Mouse (Mus musculus): Measurements from ENCODE around the gene Syt13.
A peak's percentile ranks its signal among the peaks of the same experiment; 100 is the strongest.

Syt13 gene

DNA sequence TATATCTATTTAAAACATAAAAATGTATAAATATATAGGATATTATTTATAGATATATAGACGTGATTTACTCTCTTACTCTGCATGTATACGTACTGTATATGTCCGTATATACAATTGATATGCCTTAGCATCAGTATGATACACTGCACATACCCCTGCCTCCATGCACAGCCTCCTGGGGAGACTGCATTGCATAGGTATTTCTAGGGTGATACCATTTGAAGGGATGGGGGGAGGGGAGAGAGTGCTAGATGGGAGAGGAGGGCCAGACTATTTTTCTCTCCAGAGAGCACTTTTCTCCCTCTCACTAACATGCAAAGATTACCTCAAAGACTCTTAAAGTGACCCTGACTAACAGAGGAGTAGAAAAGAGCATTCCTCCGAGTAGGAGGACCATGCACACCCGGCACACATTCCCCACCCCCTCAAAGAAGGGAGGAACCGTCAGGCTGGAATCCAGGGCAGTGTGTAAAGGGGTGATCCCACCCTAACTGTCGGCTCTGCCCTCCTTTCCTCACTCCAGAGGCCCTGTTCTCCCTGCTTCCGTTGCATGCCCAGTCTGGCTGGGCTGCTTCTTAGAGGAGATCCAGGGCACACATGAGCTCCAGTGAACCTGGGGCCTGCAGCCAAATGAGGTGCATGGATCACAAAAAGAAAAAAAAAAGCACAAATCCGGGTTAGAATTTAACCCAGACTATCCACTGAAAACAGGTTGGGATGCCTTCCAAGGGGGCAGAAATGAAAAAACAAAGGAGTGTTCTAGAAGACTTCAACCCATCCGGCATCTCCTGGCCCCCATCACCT, 52.3 kb downstream of the Syt13 start:
- DNase-seq: no peak

DNA sequence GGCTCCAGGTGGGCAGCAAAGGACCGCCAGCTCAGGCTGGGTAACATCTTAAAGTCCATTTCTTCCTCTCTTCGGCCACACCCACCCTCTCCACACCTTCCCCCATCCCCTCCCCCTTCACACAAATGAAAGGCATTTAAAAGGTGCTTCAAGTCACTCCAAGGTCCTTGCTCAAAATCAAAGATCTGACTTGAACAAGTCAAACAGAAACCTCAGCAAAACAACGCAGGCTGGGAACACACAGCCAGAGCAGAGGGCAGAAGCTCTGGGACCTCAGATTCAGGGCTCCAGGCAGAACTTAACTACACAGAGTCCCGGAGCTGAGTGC, 52.9 kb downstream of the Syt13 start:
- no peak for DNase-seq

DNA sequence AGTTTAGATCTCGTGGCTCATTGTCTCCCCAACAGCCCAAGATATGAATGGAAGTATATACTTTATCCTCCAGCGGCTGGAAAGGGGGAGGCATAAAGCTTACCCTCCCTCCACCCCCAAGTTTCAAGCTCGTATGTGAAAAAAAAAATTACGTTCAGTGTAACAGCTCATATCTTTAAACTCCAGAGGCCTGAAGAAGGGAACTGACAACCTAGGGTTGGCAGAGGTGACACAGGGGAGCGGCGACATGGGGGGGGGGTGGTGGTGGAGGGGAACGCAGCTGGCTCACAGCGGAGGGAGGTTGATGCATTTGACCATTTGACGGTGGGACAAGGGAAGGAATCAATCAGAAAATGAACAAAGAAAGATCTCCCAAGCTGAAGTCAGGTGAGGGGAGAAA, 56.2 kb downstream of the Syt13 start:
- DNase-seq: no peak

DNA sequence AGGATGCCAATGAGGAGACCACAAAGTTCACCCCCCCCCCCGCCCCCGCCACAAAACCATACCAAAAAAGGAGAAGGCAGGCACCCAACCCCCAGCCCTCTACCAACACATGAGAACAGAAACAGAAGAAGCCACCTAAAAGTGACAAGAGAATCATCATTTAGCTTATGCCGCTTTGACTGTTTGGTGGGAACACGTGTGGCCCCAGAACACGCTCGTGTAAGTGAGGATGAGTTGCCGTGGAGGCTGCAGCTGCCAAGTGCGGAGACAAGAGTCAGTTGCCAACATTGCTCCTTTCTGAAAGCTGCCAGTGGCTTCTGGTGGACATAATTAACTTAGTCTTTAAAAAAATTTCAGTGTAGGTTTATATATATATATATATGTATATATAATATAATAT, 56.6 kb downstream of the Syt13 start:
- DNase-seq: no peak

DNA sequence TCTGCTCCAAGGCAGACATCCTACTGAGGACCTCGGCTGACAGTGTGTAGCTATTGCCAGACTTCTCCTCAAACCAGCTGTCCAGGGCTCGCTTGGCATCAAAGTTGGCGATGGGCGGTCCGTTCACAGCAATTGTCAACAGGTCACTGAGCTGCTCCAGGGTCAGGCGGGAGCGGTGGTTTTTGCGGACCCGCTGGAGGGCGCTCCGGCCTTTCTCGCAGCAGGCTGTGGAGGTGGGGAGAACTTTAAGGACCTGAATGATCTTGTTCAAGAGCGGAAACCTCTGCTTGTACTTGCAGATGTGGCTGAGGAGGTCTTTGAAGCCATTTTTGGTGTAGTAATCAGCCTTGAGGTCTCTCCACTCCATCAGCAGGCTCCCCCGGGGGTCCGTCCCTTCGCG, 57.2 kb downstream of the Syt13 start:
- DNase-seq: peak; percentile 38 to 56

DNA sequence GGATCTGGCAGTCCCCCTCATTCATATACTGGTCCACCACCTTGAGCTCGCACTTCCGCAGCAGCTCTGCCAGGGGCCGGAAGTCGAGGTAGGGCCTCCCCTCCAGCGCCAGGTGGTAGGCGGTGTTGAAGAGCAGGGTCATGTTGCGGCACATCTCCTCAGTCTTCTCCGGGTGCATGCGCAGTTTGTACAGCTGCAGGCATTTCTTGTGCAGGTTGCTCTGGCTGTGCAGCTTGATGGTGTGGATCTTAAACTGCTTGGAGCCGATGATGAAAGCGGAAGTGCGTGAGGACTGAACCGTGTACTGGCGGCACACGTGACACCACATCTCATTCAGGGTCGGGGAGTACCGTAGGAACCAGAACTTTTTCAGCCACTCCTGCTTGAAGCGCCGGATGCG, 58.7 kb downstream of the Syt13 start:
- no peak for DNase-seq

DNA sequence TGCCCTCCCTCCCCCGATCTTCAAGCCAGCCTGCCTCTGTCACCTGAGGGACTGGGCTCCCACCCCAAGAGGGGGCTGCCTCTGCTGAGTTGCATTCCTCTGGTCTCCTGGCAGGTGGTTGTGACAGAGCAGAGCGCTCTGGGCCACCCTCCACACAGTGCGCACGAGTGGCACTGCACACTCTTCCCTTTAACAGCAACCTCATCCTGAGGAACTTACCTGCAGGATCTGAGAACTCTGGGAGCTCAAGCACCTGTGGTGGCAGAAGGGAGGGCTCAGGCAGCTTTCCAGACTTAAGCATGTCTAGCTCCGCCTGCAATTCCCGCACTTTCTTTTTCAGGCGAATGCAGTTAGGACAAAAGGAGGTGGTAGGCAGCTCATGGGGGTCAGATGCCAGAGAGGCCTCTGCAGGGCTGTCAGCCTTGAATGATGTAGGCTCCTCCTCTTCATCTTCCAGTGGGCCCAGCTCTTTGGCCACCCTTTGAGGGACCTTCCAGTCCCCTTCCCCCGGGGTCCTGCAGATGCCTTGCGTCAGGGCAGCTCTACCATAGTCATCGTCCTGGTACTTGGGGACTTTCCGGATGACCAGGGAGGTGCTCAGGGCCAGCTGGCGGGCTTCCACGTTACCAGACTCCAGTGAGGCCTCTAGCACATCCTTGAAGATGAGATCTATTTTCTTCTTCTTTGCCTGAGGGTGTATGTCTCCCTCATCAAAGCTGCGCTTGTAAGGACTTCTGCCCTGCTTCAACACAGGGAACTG, 60.3 kb downstream of the Syt13 start:
- peak in 1 of 2 experiments; percentile 52 for DNase-seq

DNA sequence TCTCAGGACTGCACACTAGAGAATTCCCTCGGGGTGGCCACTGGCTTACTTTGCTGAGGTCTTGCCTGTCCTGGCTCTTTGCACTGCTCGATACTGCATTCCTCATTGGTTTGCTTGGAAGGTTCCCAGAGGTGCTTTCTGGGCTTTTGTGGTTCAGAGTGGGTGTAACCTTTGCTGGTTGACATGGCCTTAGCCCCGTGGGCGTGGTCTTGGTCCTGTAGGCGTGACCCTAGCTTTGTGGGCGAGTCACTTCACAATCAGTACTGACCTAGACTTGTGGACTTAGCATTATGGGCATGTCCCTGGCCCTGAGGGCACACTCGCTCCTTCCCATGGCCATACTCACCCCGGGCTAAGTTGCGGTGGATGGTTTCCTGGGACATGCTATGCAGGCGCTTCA, 65.3 kb downstream of the Syt13 start:
- DNase-seq: no peak

DNA sequence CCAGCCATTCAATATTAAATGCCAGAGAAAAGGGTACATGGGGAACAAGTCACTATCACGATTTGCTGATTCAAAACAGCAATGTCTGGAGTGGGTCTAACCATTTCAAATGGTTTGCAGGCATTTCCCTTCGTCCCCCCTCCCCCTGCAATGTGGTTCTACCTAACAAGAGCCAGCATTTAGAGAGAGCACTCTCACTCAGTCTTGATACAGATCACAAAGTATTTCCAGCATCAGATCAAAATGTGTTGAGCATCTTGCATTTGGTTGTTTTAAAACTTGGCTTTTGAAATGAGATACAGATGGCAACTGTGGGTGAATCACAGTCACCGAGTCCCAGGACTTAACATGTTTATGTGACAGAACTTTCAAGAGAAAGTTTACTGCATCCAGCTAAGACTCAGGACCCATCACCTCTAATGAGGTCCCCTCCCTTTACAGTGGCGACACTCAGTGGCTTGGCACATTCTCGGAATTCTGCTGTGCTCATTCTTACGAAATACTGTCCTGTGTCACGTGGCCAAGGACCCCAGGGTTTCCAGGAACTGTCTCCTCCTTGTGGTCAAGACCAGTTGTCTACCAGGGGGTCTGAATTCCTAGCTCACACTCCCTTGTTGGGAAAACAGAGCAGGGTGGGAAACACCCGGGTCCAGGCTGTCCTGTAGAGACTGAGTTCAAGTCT, 67.8 kb downstream of the Syt13 start:
- DNase-seq: no peak

DNA sequence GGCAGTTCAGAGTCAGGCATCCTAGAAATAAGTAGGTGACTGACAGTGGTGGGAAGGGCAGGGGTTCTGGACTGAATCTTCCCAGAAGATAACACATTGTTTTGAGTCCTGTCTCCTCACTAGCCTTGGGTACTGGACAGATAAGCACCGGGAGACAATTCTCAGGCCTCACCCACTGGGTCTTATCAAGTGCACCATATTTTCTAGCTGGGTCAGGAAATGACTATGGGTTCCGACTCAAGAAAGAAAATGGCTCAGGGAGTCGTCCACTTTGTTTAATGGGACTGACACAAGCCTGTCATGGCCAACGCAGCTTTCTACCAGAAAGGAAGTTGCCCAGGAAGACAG, 68.3 kb downstream of the Syt13 start:
- DNase-seq: no peak

DNA sequence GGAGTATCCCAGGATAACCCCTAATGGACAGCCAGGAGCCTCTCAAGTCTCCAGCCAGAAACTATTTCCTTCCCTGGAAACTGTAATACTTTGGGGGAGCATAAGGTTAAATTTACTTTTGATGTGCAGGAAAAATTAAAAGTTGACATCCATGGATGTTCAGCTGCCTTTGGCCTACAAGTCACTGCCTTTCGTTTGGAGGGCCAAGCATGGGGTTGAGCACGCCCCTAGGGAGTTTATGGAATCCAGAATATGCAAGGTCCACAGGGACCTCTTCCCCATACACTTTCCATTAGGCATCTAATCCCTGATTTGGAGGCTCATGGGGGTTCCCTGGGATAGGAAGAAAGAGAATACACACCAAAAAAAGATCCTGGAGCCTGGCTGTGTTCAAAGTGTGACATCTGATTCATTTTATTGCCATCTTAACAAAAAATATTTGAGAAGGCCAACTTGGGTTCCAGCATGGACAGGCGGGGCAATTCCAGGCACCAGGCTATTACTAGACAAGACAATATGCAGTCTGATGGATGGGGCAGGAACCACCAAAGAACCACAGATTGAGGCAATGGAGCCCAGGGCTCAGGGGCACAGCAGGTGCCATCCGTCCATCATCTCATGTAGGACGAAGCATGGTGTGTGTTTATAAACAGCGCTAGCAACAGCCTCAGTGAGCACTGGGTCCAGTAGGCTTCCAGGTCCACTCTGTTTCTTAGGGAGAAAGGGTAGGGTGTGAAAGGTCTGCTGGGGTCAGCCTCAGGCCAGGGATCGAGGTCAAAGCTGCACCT, 69.6 kb downstream of the Syt13 start:
- no peak for DNase-seq

DNA sequence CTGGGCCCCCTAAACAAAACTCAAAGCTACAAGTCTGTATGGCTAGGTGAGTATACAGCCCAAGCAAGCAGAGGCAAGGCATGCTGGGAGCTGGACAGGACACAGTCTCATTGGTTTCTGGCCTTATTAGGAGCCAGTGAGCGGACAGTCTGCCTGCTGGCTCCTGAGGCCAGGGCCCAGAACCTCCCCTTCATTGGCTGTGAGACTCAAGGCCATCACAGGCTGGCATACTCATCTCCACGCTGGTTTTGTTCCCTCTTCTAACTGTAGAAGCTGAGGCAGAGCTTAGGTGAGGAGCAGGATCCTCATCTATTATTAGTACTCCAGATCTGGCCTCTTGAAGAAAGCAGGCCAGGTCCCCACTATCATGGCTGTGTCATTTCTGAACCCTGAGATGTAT, 70.3 kb downstream of the Syt13 start:
- DNase-seq: no peak

DNA sequence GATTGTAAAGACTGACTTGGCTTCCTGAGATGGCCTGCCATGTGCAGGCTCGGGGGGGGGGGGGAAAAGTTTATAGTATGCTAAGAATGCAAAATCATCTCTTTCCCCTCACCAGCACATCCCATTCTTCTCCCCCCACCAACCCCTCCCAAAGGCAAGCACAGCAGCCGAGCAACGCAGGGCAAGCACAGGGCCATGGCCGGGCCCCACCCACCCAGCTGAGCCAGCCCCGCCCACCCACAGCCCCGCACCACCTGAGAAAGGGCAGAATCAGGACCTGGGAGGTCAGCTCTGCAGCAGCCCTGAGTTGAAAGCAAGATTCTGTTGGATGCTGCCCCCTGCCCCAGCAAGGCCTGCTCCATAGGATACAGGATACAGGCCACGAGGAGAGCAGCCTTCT, 70.7 kb downstream of the Syt13 start:
- no peak for DNase-seq

DNA sequence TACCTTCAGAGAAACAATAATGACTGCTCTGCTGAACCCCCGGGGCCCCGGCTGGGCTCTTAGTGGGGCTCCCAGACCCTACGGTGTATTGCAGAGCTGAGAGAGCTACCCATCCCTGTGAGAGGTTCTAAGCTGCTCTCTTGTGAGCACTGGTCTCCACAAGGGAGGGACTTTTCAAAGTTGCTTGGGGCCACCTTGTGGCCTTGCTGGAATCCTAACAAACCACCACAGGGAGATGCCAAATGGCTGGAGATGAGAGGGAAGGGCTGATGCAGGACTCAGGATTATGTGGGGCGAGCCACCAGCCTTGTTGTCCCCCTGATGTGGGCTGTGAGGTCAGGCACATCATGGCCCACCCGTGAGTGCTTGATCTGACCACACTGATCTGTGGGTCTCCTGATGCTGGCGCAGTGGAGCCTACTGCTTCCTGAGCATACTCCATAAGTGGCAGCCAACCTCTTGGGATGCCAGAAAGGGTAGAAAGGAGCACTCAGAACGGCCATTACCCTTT, 72.3 kb downstream of the Syt13 start:
- DNase-seq: peak; percentile 26 to 40

DNA sequence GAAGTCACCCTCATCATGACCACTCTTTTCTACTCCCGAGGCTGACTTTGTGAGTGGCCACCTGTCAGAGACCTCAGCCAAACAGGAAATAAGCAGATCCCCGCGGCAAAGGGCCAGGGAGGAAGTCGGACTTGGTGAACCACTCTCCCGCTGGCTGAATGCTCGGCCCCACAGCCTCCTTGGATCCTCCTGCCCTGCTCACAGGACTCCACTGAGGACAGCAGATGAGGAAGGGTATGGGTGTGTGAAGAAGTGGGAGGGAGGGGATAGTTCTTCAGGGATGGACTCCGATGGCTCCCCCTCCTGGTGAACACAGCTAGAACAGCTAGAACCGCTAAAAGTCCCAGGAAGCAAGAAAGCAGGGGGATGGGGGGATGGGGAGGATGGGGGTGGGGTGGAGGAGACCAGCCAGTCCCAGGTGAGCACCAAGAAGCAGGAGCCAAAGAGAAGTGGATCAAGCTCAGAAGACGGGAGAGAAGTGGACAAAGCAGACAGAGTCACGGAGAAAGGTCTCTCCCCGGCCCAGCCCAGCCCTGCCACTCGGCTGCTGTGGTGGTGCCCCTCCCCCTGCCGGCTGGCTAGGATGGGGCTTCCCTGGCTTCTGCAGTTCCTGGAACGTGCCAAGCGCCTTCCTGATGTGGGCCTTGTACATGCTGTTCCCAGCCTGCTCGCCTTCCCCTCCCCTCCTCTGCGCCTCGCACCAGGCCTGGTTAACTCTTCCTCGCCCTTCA, 73.2 kb downstream of the Syt13 start:
- DNase-seq: peak; percentile 65 to 74

DNA sequence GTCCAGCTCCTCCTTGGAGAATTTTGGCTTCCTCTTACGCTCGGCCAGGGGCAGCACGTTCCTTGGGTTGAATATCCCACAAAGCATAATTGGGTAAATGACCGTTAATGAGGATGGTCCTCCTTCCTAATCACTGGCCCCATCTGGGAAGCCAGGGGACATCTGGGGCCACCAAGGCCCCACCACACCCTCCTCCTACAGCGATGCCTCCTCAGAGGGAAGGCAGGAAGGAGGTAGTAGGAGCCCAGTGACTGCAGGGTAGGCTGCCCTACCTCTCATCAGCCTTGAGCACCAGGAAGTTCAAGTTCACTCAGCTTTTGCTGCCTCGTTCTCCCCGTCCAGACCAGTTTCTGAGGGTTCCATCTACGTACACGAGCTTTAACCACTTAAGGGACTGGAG, 74.7 kb downstream of the Syt13 start:
- no peak for DNase-seq

DNA sequence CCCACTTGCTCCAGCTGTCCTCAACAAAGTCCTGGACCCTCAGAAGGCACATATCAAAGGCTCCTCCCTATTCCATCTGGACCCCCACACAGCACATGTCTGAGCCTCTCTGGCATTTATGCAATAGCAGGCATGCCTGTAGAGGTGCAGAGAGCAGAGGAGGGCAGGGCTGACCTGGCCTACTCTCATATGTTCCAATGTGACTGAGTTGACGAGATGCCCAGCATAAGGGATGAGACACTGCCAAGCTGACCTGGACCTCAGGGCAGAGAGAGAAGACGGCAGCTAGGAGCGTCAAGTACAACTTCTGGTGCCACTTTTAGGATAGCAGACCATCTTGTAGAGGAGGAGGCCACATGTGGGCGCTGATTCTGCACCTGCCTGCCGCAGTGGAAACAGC, 77.1 kb downstream of the Syt13 start:
- no peak for DNase-seq

DNA sequence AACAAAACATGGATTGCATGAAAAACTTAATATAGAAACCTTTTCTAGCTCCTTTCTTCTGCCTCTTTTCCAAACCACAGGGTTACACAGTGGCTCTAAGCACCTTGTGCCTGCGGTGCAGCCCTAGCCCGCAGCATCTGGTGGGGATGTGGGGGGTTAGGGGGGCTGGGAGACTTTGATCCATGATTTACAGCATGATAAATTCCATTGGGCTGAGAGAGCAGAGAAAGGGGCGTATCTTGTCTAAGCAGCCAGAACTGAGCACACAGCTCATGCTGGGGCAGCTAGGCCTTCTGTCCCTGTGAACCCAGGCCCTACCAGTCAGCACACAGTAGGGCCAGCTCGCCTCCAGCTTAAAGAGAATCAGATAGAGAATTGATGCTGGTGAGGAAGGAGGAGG, 90.1 kb downstream of the Syt13 start:
- DNase-seq: no peak
